11 mouse cellular contexts compared by ENCODE assay signal in genomic region chr5:139174141-139174540, GRCm38 (mm10). TPM values are rescaled to one million over a fixed set of nuclear protein-coding genes. Genes with fewer than 3 reads are reported as not detected.
DNase-seq lines count a peak whose midpoint lies in the region; ATAC-seq and TF ChIP-seq lines count a peak whose summit lies in the region.
"Had no signal": no experiment of that assay in that cellular context is flagged by ENCODE, and none has a peak within 500 bp of the region (broad histone marks: within the 10 kb centered on the region; RNA-seq: fewer than 3 reads in every experiment).

No protein-coding gene starts in this region.

- no peaks in the 10 kb centered on the region for H3K9me3 ChIP-seq in heart, embryonic 13.5 days
- H3K9me3 ChIP-seq in lung, postnatal 0 days (ENCODE audit: low read length) = no peaks in the 10 kb centered on the region
- H3K9me3 ChIP-seq in limb, embryonic 12.5 days = no peaks in the 10 kb centered on the region
- H3K9me3 ChIP-seq in stomach, embryonic 15.5 days = no peaks in the 10 kb centered on the region

- intact Hi-C loops in heart, postnatal 14 days (cut with DNase I) = no loop called here

- no peak overlapping the region for H3K4me2 ChIP-seq in heart, embryonic 13.5 days
- no peak overlapping the region for H3K4me2 ChIP-seq in lung, postnatal 0 days (replicated peaks; ENCODE audit: low read depth, low read length)
- H3K4me2 ChIP-seq in limb, embryonic 12.5 days = peak overlapping the region; percentile 13; the same call in 1 of the 2 replicates
- no peak overlapping the region for H3K4me2 ChIP-seq in stomach, embryonic 15.5 days

- no peak for TF ChIP-seq EP300 in lung, postnatal 0 days (IDR thresholded peaks at IDR 0.05)

- H3K4me1 ChIP-seq in heart, embryonic 13.5 days = peaks cover 15% of the 10 kb centered on the region
- no peaks in the 10 kb centered on the region for H3K4me1 ChIP-seq in lung, postnatal 0 days (ENCODE audit: insufficient read depth, low read depth, low read length)
- peaks cover 27% of the 10 kb centered on the region for H3K4me1 ChIP-seq in limb, embryonic 12.5 days (replicated peaks)
- 0 out of 2 replicates have a peak, but pooled peaks cover 5% of the 10 kb centered on the region for H3K4me1 ChIP-seq in stomach, embryonic 15.5 days

- H3K36me3 ChIP-seq in heart, embryonic 13.5 days = peaks cover 72% of the 10 kb centered on the region
- H3K36me3 ChIP-seq in lung, postnatal 0 days (ENCODE audit: insufficient read depth, low read length) = peaks cover 4% of the 10 kb centered on the region
- H3K36me3 ChIP-seq in limb, embryonic 12.5 days = peaks cover 55% of the 10 kb centered on the region
- H3K36me3 ChIP-seq in stomach, embryonic 15.5 days = peaks cover 18% of the 10 kb centered on the region; the same call in 1 of the 2 replicates

- H3K4me3 ChIP-seq in heart, embryonic 13.5 days = no peak overlapping the region
- H3K4me3 ChIP-seq in lung, postnatal 0 days (ENCODE audit: low read depth, low read length) = no peak overlapping the region
- no peak overlapping the region for H3K4me3 ChIP-seq in limb, embryonic 12.5 days (replicated peaks)
- no peak overlapping the region for H3K4me3 ChIP-seq in stomach, embryonic 15.5 days (replicated peaks)
- H3K4me3 ChIP-seq: erythroblast, embryonic 14.5 days had no signal

- DNase-seq in heart, postnatal 14 days = no peak
- DNase-seq in lung, postnatal 0 days (ENCODE audit: low spot score) = no peak
- DNase-seq in lung, postnatal 36 days = no peak
- no peak for DNase-seq in frontal cortex, adult 2 months (ENCODE audit: extremely low spot score in 1 of 2, low spot score in 1 of 2)

- WGBS in heart, embryonic 13.5 days = 49% methylated on average over 10 of the region's 10 CpGs
- WGBS in lung, postnatal 0 days = 54% methylated on average over 10 of the region's 10 CpGs
- WGBS in limb, embryonic 12.5 days = 16% methylated on average over 10 of the region's 10 CpGs
- 22% methylated on average over 10 of the region's 10 CpGs for WGBS in stomach, embryonic 15.5 days

- ATAC-seq in heart, embryonic 13.5 days (ENCODE audit: extremely low read depth, insufficient number of reproducible peaks, low FRiP score, low TSS enrichment) = no peak
- no peak for ATAC-seq in lung, postnatal 0 days
- ATAC-seq in limb, embryonic 12.5 days (ENCODE audit: insufficient number of reproducible peaks, insufficient read depth, low FRiP score, low TSS enrichment, low read depth) = 0 out of 2 replicates have a peak, but pooled peaks have one; percentile 17
- no peak for ATAC-seq in stomach, embryonic 15.5 days (ENCODE audit: insufficient read depth, low FRiP score, low read depth)
- no peak for ATAC-seq in monocyte, adult 5-6 weeks (replicated peaks; ENCODE audit: insufficient number of reproducible peaks, low FRiP score, low TSS enrichment, poor library complexity, severe bottlenecking)
- ATAC-seq: activated CD4-positive, CD25-positive, alpha-beta regulatory T cell, adult 4 months had no signal

- H3K27ac ChIP-seq in heart, embryonic 13.5 days (replicated peaks) = peak overlapping the region; percentile 64
- H3K27ac ChIP-seq in lung, postnatal 0 days (ENCODE audit: low read length) = 0 out of 2 replicates have a peak overlapping the region, but pooled peaks have one; percentile 32
- peak overlapping the region; percentile 78 for H3K27ac ChIP-seq in limb, embryonic 12.5 days
- H3K27ac ChIP-seq in stomach, embryonic 15.5 days = 0 out of 2 replicates have a peak overlapping the region, but pooled peaks have one; percentile 35

- no peak for TF ChIP-seq CTCF in lung, postnatal 0 days (IDR thresholded peaks at IDR 0.05)

- H3K27me3 ChIP-seq in heart, embryonic 13.5 days (replicated peaks) = no peaks in the 10 kb centered on the region
- H3K27me3 ChIP-seq in lung, postnatal 0 days (replicated peaks; ENCODE audit: insufficient read depth, low read length) = no peaks in the 10 kb centered on the region
- peaks cover 24% of the 10 kb centered on the region for H3K27me3 ChIP-seq in limb, embryonic 12.5 days
- H3K27me3 ChIP-seq in stomach, embryonic 15.5 days (replicated peaks) = no peaks in the 10 kb centered on the region

- peak overlapping the region; percentile 15 for H3K9ac ChIP-seq in heart, embryonic 13.5 days
- H3K9ac ChIP-seq in lung, postnatal 0 days (replicated peaks; ENCODE audit: low read depth) = no peak overlapping the region
- 0 out of 2 replicates have a peak overlapping the region, but pooled peaks have one; percentile 8 for H3K9ac ChIP-seq in limb, embryonic 12.5 days (replicated peaks)
- H3K9ac ChIP-seq in stomach, embryonic 15.5 days = no peak overlapping the region

RNA-seq across cellular contexts. Expression of gene Dnaaf5, which starts 24.1 kb away (rescaled TPM):
- polyA plus RNA-seq in heart, embryonic 13.5 days (2015; fragmentation: Nextera tagmentation; extraction: Ambion mirVana) = 5.6 and 5.8 TPM in 2 replicates
- total RNA-seq in heart, postnatal 14 days (2021) = 10 to 100 TPM; 14.7 to 16.8 TPM
- 2.7 and 2.8 TPM in 2 replicates for polyA plus RNA-seq in lung, postnatal 0 days (2015; fragmentation: Nextera tagmentation; extraction: Ambion mirVana)
- 4.7 and 5.8 TPM in 2 replicates for polyA plus RNA-seq in limb, embryonic 12.5 days (2016; fragmentation: Nextera tagmentation; extraction: Ambion mirVana)
- 5.9 and 7.5 TPM in 2 replicates for polyA plus RNA-seq in stomach, embryonic 15.5 days (2015; fragmentation: Nextera tagmentation; extraction: Ambion mirVana)
- 5.8 to 11.9 TPM (median 6.1 TPM) in 3 replicates for total RNA-seq in monocyte, adult 5-6 weeks (2017)
- polyA plus RNA-seq in frontal cortex, adult 2 months (2012; rRNA removed) = 7.0 and 7.2 TPM in 2 replicates

RNA-seq across cellular contexts. Expression of gene Prkar1b, which starts 24.3 kb away (rescaled TPM):
- polyA plus RNA-seq in heart, embryonic 13.5 days (2015; fragmentation: Nextera tagmentation; extraction: Ambion mirVana) = 9.4 and 11.5 TPM in 2 replicates
- total RNA-seq in heart, postnatal 14 days (2021) = 1 to 10 TPM; 1.5 to 2.1 TPM
- 14.4 and 16.5 TPM in 2 replicates for polyA plus RNA-seq in lung, postnatal 0 days (2015; fragmentation: Nextera tagmentation; extraction: Ambion mirVana)
- polyA plus RNA-seq in limb, embryonic 12.5 days (2016; fragmentation: Nextera tagmentation; extraction: Ambion mirVana) = 12.7 and 13.8 TPM in 2 replicates
- 23.4 and 25.4 TPM in 2 replicates for polyA plus RNA-seq in stomach, embryonic 15.5 days (2015; fragmentation: Nextera tagmentation; extraction: Ambion mirVana)
- total RNA-seq in monocyte, adult 5-6 weeks (2017) = 17.1 TPM in 1 of 3 replicates, not detected in the others
- 752 and 764 TPM in 2 replicates for polyA plus RNA-seq in frontal cortex, adult 2 months (2012; rRNA removed)
- total RNA-seq: hematopoietic stem cell, adult 5-6 weeks had no signal

RNA-seq across cellular contexts. Expression of gene Sun1, which starts 26.3 kb away (rescaled TPM):
- polyA plus RNA-seq in heart, embryonic 13.5 days (2015; fragmentation: Nextera tagmentation; extraction: Ambion mirVana) = 31.2 and 32.9 TPM in 2 replicates
- total RNA-seq in heart, postnatal 14 days (2021) = 10 to 100 TPM; 44.7 to 49.5 TPM
- polyA plus RNA-seq in lung, postnatal 0 days (2015; fragmentation: Nextera tagmentation; extraction: Ambion mirVana) = 35.1 and 37.6 TPM in 2 replicates
- polyA plus RNA-seq in limb, embryonic 12.5 days (2016; fragmentation: Nextera tagmentation; extraction: Ambion mirVana) = 54.0 and 54.9 TPM in 2 replicates
- 48.6 and 53.1 TPM in 2 replicates for polyA plus RNA-seq in stomach, embryonic 15.5 days (2015; fragmentation: Nextera tagmentation; extraction: Ambion mirVana)
- total RNA-seq in monocyte, adult 5-6 weeks (2017) = 62.9 to 89.5 TPM (median 80.2 TPM) in 3 replicates
- polyA plus RNA-seq in frontal cortex, adult 2 months (2012; rRNA removed) = 102 and 115 TPM in 2 replicates

Comparison
In these comparisons a context has a peak if more than half of its experiments do, and no peak if none do; other contexts are left out.
1. H3K9ac ChIP-seq: peak in heart, embryonic 13.5 days (single experiment) and limb, embryonic 12.5 days (single experiment); none in lung, postnatal 0 days (single experiment) and stomach, embryonic 15.5 days (single experiment).
2. RNA of gene Prkar1b, which starts 24.3 kb away (polyA plus RNA-seq): 752 to 764 TPM in frontal cortex, adult 2 months; 23.4 to 25.4 TPM in stomach, embryonic 15.5 days, 14.4 to 16.5 TPM in lung, postnatal 0 days, 12.7 to 13.8 TPM in limb, embryonic 12.5 days and 9.4 to 11.5 TPM in heart, embryonic 13.5 days; every median in the first group is over 10 times any median in the second.
3. Peak in every context shown above with its lines, with median percentiles within 50 percentile points of each other: H3K27ac ChIP-seq.